Comparison of ENCODE assay signal across 8 mouse cellular contexts in genomic region chr4:91371131-91371818, GRCm38 (mm10). TPM values are rescaled to one million over a fixed set of nuclear protein-coding genes. Genes with fewer than 3 reads are reported as not detected.
DNase-seq lines count a peak whose midpoint lies in the region; ATAC-seq and TF ChIP-seq lines count a peak whose summit lies in the region.

No protein-coding gene starts in this region.

- peak overlapping the region; percentile 93 for H3K4me2 ChIP-seq in heart, embryonic 16.5 days (ENCODE audit: low read depth, low read length)
- peak overlapping the region; percentile 88 for H3K4me2 ChIP-seq in midbrain, embryonic 15.5 days

- no peak for DNase-seq in heart, adult 11 months
- DNase-seq in brain, embryonic 14.5 days (ENCODE audit: low read depth): peak; percentile 67
- no peak for DNase-seq in forebrain, embryonic 10.5 days (ENCODE audit: extremely low spot score, low spot score)
- DNase-seq in layer of hippocampus, postnatal 10 days (ENCODE audit: low spot score in 2 of 2): peak; percentile 49 to 59
- no peak for DNase-seq in ovary, postnatal 10 days (ENCODE audit: low spot score)
- no peak for DNase-seq in kidney, adult 11 months

- H3K9me3 ChIP-seq in heart, embryonic 16.5 days (replicated peaks; ENCODE audit: control insufficient read depth, low read length): no peaks in the 10 kb centered on the region
- no peaks in the 10 kb centered on the region for H3K9me3 ChIP-seq in forebrain, embryonic 10.5 days
- H3K9me3 ChIP-seq in midbrain, embryonic 15.5 days: no peaks in the 10 kb centered on the region

- H3K27me3 ChIP-seq in heart, embryonic 16.5 days (ENCODE audit: control insufficient read depth, insufficient read depth, low read length): peaks cover 61% of the 10 kb centered on the region
- H3K27me3 ChIP-seq in forebrain, embryonic 10.5 days (ENCODE audit: poor library complexity, severe bottlenecking): peaks cover 52% of the 10 kb centered on the region
- H3K27me3 ChIP-seq in midbrain, embryonic 15.5 days (replicated peaks): no peaks in the 10 kb centered on the region

- no peak overlapping the region for H3K27ac ChIP-seq in heart, embryonic 16.5 days (ENCODE audit: low read length)
- H3K27ac ChIP-seq in forebrain, embryonic 10.5 days: peak overlapping the region; percentile 90
- H3K27ac ChIP-seq in midbrain, embryonic 15.5 days: peak overlapping the region; percentile 95

- TF ChIP-seq CTCF in brain, embryonic 14.5 days (IDR thresholded peaks at IDR 0.05; ENCODE audit: borderline replicate concordance, extremely low read depth, insufficient read depth, insufficient read length): no peak

- H3K4me3 ChIP-seq in heart, embryonic 16.5 days (ENCODE audit: low read length): peak overlapping the region; percentile 57
- H3K4me3 ChIP-seq in forebrain, embryonic 10.5 days: peak overlapping the region; percentile 84
- peak overlapping the region; percentile 71 for H3K4me3 ChIP-seq in midbrain, embryonic 15.5 days

- H3K36me3 ChIP-seq in heart, embryonic 16.5 days (ENCODE audit: control insufficient read depth, insufficient read depth): no peaks in the 10 kb centered on the region
- H3K36me3 ChIP-seq in forebrain, embryonic 10.5 days (replicated peaks): no peaks in the 10 kb centered on the region
- no peaks in the 10 kb centered on the region for H3K36me3 ChIP-seq in midbrain, embryonic 15.5 days (replicated peaks)

- H3K9ac ChIP-seq in heart, embryonic 16.5 days (ENCODE audit: low read length): peak overlapping the region; percentile 46; the same call in 1 of the 2 replicates
- H3K9ac ChIP-seq in midbrain, embryonic 15.5 days: peak overlapping the region; percentile 70

- TF ChIP-seq POLR2A in brain, embryonic 14.5 days (IDR thresholded peaks at IDR 0.05; ENCODE audit: borderline replicate concordance, extremely low read depth, insufficient read depth, insufficient read length, poor library complexity, severe bottlenecking): no peak

- H3K4me1 ChIP-seq in heart, embryonic 16.5 days (ENCODE audit: control insufficient read depth, insufficient read depth, low read length): peaks cover 18% of the 10 kb centered on the region
- H3K4me1 ChIP-seq in forebrain, embryonic 10.5 days: peaks cover 63% of the 10 kb centered on the region
- H3K4me1 ChIP-seq in midbrain, embryonic 15.5 days: peaks cover 38% of the 10 kb centered on the region

- ATAC-seq in heart, embryonic 16.5 days (replicated peaks; ENCODE audit: extremely low read depth, insufficient read depth, low FRiP score): no peak
- peak; percentile 64 for ATAC-seq in midbrain, embryonic 15.5 days (replicated peaks)

- under 1% methylated on average over 82 of the region's 82 CpGs for WGBS in heart, embryonic 16.5 days
- WGBS in forebrain, embryonic 10.5 days: under 1% methylated on average over 82 of the region's 82 CpGs
- 1% methylated on average over 81 of the region's 82 CpGs for WGBS in midbrain, embryonic 15.5 days

RNA-seq across cellular contexts. Expression of gene Elavl2, which starts 29.3 kb away (rescaled TPM):
- 1.6 and 1.9 TPM in 2 replicates for polyA plus RNA-seq in heart, embryonic 16.5 days (2015; fragmentation: Nextera tagmentation; extraction: Ambion mirVana)
- 82.0 and 104 TPM in 2 replicates for polyA plus RNA-seq in brain, embryonic 14.5 days (2012; rRNA removed)
- polyA plus RNA-seq in forebrain, embryonic 10.5 days (2016; fragmentation: Nextera tagmentation; extraction: Ambion mirVana): 29.5 and 32.5 TPM in 2 replicates
- total RNA-seq in layer of hippocampus, postnatal 10 days (2021): 100 to 1,000 TPM; 116 to 135 TPM
- polyA plus RNA-seq in midbrain, embryonic 15.5 days (2015; fragmentation: Nextera tagmentation; extraction: Ambion mirVana): 132 and 142 TPM in 2 replicates

Comparison
In these comparisons a context has a peak if more than half of its experiments do, and no peak if none do; other contexts are left out.
1. DNase-seq: peak in brain, embryonic 14.5 days (single experiment) and layer of hippocampus, postnatal 10 days (2 of 2); none in heart, adult 11 months (single experiment), forebrain, embryonic 10.5 days (single experiment), ovary, postnatal 10 days (single experiment) and kidney, adult 11 months (single experiment).
2. RNA of gene Elavl2, which starts 29.3 kb away (polyA plus RNA-seq): 132 to 142 TPM in midbrain, embryonic 15.5 days, 82.0 to 104 TPM in brain, embryonic 14.5 days and 29.5 to 32.5 TPM in forebrain, embryonic 10.5 days; 1.6 to 1.9 TPM in heart, embryonic 16.5 days; every median in the first group is over 10 times any median in the second.
3. Peak in every context shown above with its lines, with median percentiles within 50 percentile points of each other: H3K4me3 ChIP-seq.